Mouse (Mus musculus) cortical plate, adult 2 months (tissue): ENCODE data around the gene Cgnl1.

Source experiments
- CTCF ChIP-seq: fragments of 200-500 bp; IDR thresholded peaks from 2 replicates; pipeline ENCODE4 v1.5.1; 2011; ENCODE audit warnings: mild to moderate bottlenecking, control low read depth, low read length; ENCODE audit not compliant: insufficient read depth; ENCODE audit errors: extremely low read depth
- POLR2A ChIP-seq: fragments of 200-500 bp; IDR thresholded peaks from 2 replicates; pipeline ENCODE4 v1.6.1; 2011; ENCODE audit warnings: mild to moderate bottlenecking, low read length, control low read depth; ENCODE audit not compliant: insufficient read depth; ENCODE audit errors: extremely low read depth

- TF ChIP-seq CTCF (no peak), POLR2A (no peak)
Observed at GRCm38 (mm10) chr9:71609010-71609409, 162.4 kb downstream of the Cgnl1 start.
